9 mouse cellular contexts compared by ENCODE assay signal in the genomic region with DNA sequence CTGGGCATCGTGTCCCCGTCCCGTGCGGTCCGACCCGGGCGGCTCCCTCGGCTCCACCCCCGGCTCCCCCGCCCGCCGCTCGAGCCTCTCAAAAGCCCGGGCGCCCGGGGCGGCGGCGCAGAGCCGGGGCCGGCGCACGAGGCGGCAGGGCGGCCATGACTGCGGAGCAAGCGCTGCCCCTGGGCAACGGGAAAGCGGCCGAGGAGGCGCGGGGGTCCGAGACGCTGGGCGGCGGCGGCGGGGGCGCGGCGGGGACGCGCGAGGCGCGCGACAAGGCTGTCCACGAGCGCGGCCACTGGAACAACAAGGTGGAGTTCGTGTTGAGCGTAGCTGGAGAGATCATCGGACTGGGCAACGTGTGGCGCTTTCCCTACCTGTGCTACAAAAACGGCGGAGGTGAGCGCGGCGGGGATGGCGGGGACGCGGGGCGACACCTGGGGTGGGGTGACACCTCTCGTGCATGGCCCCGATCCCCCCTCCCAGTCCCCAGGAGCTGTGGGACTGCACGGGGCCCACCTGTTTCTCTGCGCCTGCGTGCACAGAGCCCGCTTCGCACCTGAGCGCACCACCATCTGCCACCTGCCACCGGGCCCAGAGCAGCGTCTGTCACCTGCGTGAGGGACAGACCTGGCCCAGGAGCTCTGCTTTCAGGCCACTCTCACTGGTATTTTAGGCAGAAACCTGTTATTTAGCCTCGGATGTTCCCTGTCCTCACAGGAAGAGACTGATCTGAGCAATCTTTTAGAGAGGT. TPM values are rescaled to one million over a fixed set of nuclear protein-coding genes. Genes with fewer than 3 reads are reported as not detected.
DNase-seq lines count a peak whose midpoint lies in the region; ATAC-seq and TF ChIP-seq lines count a peak whose summit lies in the region.
"Had no signal": no experiment of that assay in that cellular context is flagged by ENCODE, and none has a peak within 500 bp of the region (broad histone marks: within the 10 kb centered on the region; RNA-seq: fewer than 3 reads in every experiment).

A gene (plus strand): TSS at position 120 of the 751 bp plus-strand sequence.

- 0 out of 2 replicates have a peak within 1 kb of the TSS, but pooled peaks have one; percentile 28 for H3K9ac ChIP-seq in kidney, embryonic 14.5 days (ENCODE audit: low read depth, low read length)
- peak within 1 kb of the TSS; percentile 37 for H3K9ac ChIP-seq in embryonic facial prominence, embryonic 14.5 days (ENCODE audit: low read depth, low read length)
- H3K9ac ChIP-seq in neural tube, embryonic 13.5 days: peak within 1 kb of the TSS; percentile 77

- TF ChIP-seq POLR2A in thymus, adult 2 months (IDR thresholded peaks at IDR 0.05; ENCODE audit: control insufficient read depth, extremely low read depth, insufficient read depth, low read length, poor library complexity): no peak

- 3% methylated on average over 69 of the region's 76 CpGs for WGBS in kidney, embryonic 14.5 days
- 8% methylated on average over 25 of the region's 76 CpGs for WGBS in embryonic facial prominence, embryonic 14.5 days
- 4% methylated on average over 75 of the region's 76 CpGs for WGBS in neural tube, embryonic 13.5 days
- 14% methylated on average over 72 of the region's 76 CpGs for WGBS in thymus, adult 2 months

- no peak within 1 kb of the TSS for H3K27ac ChIP-seq in kidney, embryonic 14.5 days (ENCODE audit: low read depth, low read length)
- H3K27ac ChIP-seq in embryonic facial prominence, embryonic 14.5 days (replicated peaks; ENCODE audit: low read depth, low read length): no peak within 1 kb of the TSS
- H3K27ac ChIP-seq in neural tube, embryonic 13.5 days (replicated peaks): no peak within 1 kb of the TSS
- no peak within 1 kb of the TSS for H3K27ac ChIP-seq in thymus, adult 2 months (ENCODE audit: control insufficient read depth, insufficient read depth, low read length)

- no peaks in the 10 kb centered on the region for H3K4me1 ChIP-seq in kidney, embryonic 14.5 days (ENCODE audit: control insufficient read depth, insufficient read depth, low read length)
- 0 out of 2 replicates have a peak, but pooled peaks cover 6% of the 10 kb centered on the region for H3K4me1 ChIP-seq in embryonic facial prominence, embryonic 14.5 days (ENCODE audit: control insufficient read depth, insufficient read depth, low read length)
- peaks cover 16% of the 10 kb centered on the region; the same call in 1 of the 2 replicates for H3K4me1 ChIP-seq in neural tube, embryonic 13.5 days (replicated peaks)
- H3K4me1 ChIP-seq in thymus, adult 2 months (replicated peaks; ENCODE audit: control insufficient read depth, insufficient read depth, low read length): no peaks in the 10 kb centered on the region

- DNase-seq in kidney, adult 9 months: no peak
- DNase-seq in adrenal gland, postnatal 14 days: peak; percentile 7
- no peak for DNase-seq in embryonic facial prominence, embryonic 14.5 days (ENCODE audit: low spot score)
- DNase-seq in layer of hippocampus, postnatal 36 days: peak; percentile 39 to 53
- DNase-seq in thymus, adult 2 months: no peak
- no peak for DNase-seq in lung, postnatal 36 days

- peak within 1 kb of the TSS; percentile 46 for H3K4me3 ChIP-seq in kidney, embryonic 14.5 days (ENCODE audit: low read length)
- peak within 1 kb of the TSS; percentile 46 for H3K4me3 ChIP-seq in embryonic facial prominence, embryonic 14.5 days (ENCODE audit: low read depth, low read length)
- peak within 1 kb of the TSS; percentile 57 for H3K4me3 ChIP-seq in neural tube, embryonic 13.5 days
- H3K4me3 ChIP-seq in thymus, adult 2 months (ENCODE audit: control insufficient read depth, insufficient read depth, low read length): no peak within 1 kb of the TSS

- peak within 1 kb of the TSS; percentile 90 for H3K4me2 ChIP-seq in kidney, embryonic 14.5 days (replicated peaks; ENCODE audit: low read depth, low read length)
- H3K4me2 ChIP-seq in embryonic facial prominence, embryonic 14.5 days (ENCODE audit: low read depth, low read length): peak within 1 kb of the TSS; percentile 85
- peak within 1 kb of the TSS; percentile 89 for H3K4me2 ChIP-seq in neural tube, embryonic 13.5 days

- H3K27me3 ChIP-seq in kidney, embryonic 14.5 days (ENCODE audit: control insufficient read depth, insufficient read depth, low read length): peaks cover 37% of the 10 kb centered on the region
- peaks cover 47% of the 10 kb centered on the region for H3K27me3 ChIP-seq in embryonic facial prominence, embryonic 14.5 days (replicated peaks; ENCODE audit: control insufficient read depth, insufficient read depth, low read length)
- peaks cover 56% of the 10 kb centered on the region for H3K27me3 ChIP-seq in neural tube, embryonic 13.5 days
- peaks cover 8% of the 10 kb centered on the region for H3K27me3 ChIP-seq in thymus, adult 2 months (ENCODE audit: control insufficient read depth, insufficient read depth, low read length)

- H3K9me3 ChIP-seq in kidney, embryonic 14.5 days (ENCODE audit: control insufficient read depth, low read length): peaks cover 3% of the 10 kb centered on the region; the same call in 1 of the 2 replicates
- H3K9me3 ChIP-seq in embryonic facial prominence, embryonic 14.5 days (ENCODE audit: control insufficient read depth, low read length): no peaks in the 10 kb centered on the region
- no peaks in the 10 kb centered on the region for H3K9me3 ChIP-seq in neural tube, embryonic 13.5 days

- H3K36me3 ChIP-seq in kidney, embryonic 14.5 days (ENCODE audit: control insufficient read depth, insufficient read depth, low read length): no peaks in the 10 kb centered on the region
- no peaks in the 10 kb centered on the region for H3K36me3 ChIP-seq in embryonic facial prominence, embryonic 14.5 days (ENCODE audit: control insufficient read depth, insufficient read depth, low read length)
- no peaks in the 10 kb centered on the region for H3K36me3 ChIP-seq in neural tube, embryonic 13.5 days
- no peaks in the 10 kb centered on the region for H3K36me3 ChIP-seq in thymus, adult 2 months (ENCODE audit: control insufficient read depth, insufficient read depth, low read length)

- ATAC-seq in kidney, embryonic 14.5 days (ENCODE audit: low FRiP score, low TSS enrichment): no peak
- no peak for ATAC-seq in embryonic facial prominence, embryonic 14.5 days (ENCODE audit: low read depth)
- peak; percentile 81 for ATAC-seq in neural tube, embryonic 13.5 days (ENCODE audit: low read depth)

- TF ChIP-seq CTCF in thymus, adult 2 months (IDR thresholded peaks at IDR 0.05; ENCODE audit: borderline replicate concordance, control insufficient read depth, extremely low read depth, insufficient read depth, low read length, poor library complexity): no peak

RNA-seq across cellular contexts. Expression of the gene that starts here (rescaled TPM):
- polyA plus RNA-seq in kidney, embryonic 14.5 days (2014; fragmentation: Nextera tagmentation; extraction: Ambion mirVana): 0.11 TPM in 2 replicates
- total RNA-seq in adrenal gland, postnatal 14 days (2021): 0.07 and 0.15 TPM in 2 replicates
- 0.45 and 0.70 TPM in 2 replicates for polyA plus RNA-seq in embryonic facial prominence, embryonic 14.5 days (2014; fragmentation: Nextera tagmentation; extraction: Ambion mirVana)
- 10 to 100 TPM; 85.6 to 92.5 TPM for total RNA-seq in layer of hippocampus, postnatal 36 days (2021)
- 33.4 and 35.5 TPM in 2 replicates for polyA plus RNA-seq in neural tube, embryonic 13.5 days (2015; fragmentation: Nextera tagmentation; extraction: Ambion mirVana)
- polyA plus RNA-seq in thymus, adult 2 months (2012; rRNA removed): 0.19 TPM in 2 replicates
- total RNA-seq: heart, postnatal 14 days had no signal

Comparison
In these comparisons a context has a peak if more than half of its experiments do, and no peak if none do; other contexts are left out.
1. RNA of the gene that starts here (total RNA-seq): 85.6 to 92.5 TPM in layer of hippocampus, postnatal 36 days; 0.07 to 0.15 TPM in adrenal gland, postnatal 14 days; every median in the first group is over 10 times any median in the second.
2. RNA of the gene that starts here (polyA plus RNA-seq): 33.4 to 35.5 TPM in neural tube, embryonic 13.5 days; 0.45 to 0.70 TPM in embryonic facial prominence, embryonic 14.5 days, 0.19 TPM in thymus, adult 2 months and 0.11 TPM in kidney, embryonic 14.5 days; every median in the first group is over 10 times any median in the second.
3. Peak in DNase-seq in adrenal gland, postnatal 14 days; RNA of the gene not detected or under 1 TPM.
4. DNase-seq: peak in layer of hippocampus, postnatal 36 days (2 of 2); none in kidney, adult 9 months (single experiment), embryonic facial prominence, embryonic 14.5 days (single experiment), thymus, adult 2 months (single experiment) and lung, postnatal 36 days (single experiment).
5. Peak in every context shown above with its lines, with median percentiles within 50 percentile points of each other: H3K4me2 ChIP-seq and H3K9ac ChIP-seq.